Mouse (Mus musculus): Measurements from ENCODE around the gene D2hgdh.
"Not testable (repeated sequence)": the region's sequence is repeated elsewhere in the genome, so short reads cannot be mapped to it uniquely, and the experiment has no call there.

D2hgdh gene

DNA sequence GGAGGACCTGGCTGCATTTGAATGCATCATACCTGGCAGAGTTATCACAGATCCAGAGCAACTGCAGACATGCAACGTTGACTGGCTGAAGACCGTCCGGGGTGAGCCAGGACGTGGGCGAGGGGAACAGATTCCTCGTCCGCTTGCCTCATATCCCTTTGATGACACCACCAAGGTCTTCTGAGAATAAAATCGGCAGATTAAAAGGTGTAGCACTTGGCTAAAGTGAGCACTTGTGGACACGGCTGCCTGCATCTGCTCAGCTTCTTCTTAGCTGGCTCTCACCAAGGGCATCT lies 1.8 kb downstream of the D2hgdh start:
- DNase-seq (ENCODE audit: low spot score): no peak

DNA sequence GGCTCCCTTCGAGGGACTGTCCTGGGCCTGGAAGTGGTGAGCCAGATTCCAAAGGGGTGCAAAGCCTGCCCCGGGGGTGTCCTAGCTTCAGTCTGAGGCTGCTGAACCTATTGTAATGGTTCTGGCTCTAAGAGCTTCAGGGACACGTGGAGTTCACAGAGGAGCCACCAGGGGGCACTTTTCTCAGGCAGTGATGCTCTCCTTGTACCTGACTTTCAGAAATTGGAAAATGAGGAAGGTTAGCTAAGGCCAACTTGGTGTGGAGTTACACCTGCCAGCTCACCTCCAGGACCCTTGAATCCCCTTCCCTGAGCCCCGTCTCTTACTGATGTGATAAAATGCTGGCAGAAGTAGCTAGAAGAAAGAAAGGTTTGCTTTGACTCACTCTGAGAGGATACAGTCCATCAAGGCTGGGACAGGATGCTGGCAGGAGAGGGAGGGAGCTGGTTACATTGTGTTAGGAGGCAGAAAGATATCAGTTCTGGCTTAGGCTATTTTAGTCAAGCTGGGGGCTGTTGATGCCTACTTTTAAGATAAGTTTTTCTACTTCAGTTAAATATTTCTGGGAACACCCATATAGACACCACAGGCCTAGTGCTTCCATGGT lies 8.1 kb downstream of the D2hgdh start:
- DNase-seq (ENCODE audit: low spot score): not testable (repeated sequence)

DNA sequence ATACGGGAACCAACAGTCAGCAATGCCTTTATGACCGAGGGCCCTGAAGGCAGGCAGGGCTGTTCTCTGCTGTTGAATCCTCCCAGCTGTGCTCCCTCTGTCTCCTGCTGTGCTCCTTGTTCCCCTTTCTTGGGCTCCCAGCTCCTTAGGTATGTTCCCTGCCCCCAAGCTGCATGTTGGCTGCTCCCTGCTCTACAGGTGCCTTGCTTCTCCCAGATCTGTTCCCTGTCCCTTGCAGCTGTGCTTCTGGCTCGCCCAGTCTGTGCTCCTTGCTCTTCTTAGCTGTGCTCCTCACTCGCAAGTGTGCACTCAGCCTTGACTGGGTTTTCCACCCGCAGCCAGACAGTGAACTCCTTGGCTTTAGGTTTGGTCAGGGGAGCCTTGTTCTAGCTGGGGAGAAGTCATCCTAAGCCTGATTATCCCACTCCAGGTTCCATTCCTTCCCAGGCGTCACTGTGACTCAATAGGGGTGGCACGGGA lies 10.0 kb downstream of the D2hgdh start:
- DNase-seq (ENCODE audit: low spot score): no peak

DNA sequence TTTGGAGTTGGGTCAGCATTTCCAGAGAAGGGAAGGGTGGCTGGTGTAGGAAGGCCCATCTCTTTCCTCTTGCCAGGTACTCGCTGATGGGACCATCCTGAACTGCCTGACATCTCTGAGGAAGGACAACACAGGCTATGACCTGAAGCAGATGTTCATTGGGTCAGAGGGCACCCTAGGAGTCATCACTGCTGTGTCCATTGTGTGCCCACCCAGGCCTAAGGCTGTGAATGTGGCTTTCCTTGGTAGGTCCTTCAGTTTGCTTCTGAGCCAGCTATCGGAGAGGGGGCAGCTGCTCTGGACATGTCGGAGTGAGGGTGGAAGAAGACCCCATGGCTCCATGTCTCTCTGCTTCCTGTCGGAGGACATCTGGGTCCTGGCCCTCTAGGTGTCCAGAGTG lies 10.5 kb downstream of the D2hgdh start:
- no peak for DNase-seq (ENCODE audit: low spot score)

DNA sequence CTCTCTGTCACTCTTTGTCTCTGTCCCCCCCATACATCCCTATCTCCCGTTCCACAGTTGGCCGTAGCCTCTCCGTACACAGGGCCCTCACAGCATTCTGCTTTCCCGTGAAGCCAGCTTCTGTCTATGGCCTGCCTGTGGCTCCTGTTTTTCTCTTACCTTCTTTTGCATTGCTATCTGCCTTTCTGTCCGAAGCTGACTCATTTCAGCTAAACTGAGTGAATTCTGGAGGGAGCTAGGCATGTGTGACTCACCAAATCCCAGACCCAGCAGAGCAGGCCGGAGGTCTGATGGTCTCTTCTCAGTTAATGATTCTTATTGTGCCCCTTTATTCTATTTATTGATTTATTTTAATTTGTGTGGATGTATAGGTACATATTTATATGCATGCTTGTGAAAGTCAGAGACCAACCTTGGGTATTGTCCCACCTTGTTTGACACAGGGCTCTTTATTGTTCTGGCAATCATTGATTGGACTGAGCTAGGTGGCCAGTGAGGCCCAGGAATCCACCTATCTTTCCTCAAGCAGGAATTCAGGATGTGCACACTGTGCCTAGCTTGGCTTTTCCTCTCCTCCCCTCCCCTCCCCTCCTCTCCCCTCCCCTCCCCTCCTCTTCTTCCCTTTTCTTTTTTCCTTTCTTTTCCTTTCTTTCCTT lies 11.3 kb downstream of the D2hgdh start:
- DNase-seq (ENCODE audit: low spot score): no peak

DNA sequence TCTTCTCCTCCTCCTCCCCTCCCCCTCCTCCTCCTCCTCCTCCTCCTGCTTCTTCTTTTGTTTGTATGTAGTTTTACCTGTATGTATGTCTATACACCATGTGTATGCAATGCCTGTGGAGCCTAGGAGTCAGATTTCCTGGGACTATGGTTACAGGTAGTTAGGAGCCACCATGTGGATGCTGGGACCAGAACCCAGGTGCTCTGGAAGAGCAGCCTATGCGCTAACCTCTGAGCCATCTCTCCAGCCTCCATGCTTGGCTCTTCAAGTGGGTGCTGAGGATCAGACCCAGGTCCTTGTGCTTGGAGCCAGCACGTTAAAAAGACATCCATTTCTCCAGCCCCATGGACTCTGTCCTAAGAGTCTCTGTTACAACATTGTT lies 11.8 kb downstream of the D2hgdh start:
- DNase-seq (ENCODE audit: low spot score): no peak

DNA sequence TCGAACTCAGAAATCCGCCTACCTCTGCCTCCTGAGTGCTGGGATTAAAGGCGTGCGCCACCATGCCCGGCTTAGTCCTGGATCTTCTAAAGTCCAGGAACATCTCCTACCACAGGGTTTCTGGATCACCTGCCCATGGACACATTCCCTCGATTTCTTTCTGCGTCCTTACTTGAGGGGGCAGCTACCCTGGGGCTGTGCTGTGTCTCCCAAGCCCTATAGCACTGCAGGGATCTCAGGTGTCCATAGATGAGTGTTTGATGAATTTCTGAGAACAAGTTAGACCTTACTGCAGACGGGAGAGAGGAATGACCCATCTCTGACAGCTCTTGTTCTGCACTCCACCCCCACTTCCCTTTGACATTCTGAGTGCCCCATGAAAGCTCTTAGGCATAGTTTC lies 12.6 kb downstream of the D2hgdh start:
- DNase-seq (ENCODE audit: low spot score): no peak

DNA sequence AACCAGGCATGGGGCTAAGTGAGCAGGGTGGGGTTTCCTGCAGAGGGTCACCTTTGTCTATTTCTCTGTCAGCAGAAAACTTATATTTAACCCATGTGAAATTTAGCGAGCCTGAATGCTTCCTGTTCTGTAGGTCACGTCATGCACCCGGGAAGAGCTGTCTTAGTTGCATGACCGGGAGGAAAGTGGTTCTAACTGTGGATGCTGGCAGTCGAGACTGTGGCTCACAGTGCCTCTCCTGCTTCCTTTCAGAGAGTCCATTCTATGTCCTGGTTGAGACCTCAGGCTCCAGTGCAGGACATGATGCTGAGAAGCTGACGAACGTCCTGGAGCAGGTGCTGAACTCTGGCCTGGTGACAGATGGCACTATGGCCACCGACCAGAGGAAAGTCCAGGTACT lies 13.9 kb downstream of the D2hgdh start:
- DNase-seq (ENCODE audit: low spot score): not testable (repeated sequence)

DNA sequence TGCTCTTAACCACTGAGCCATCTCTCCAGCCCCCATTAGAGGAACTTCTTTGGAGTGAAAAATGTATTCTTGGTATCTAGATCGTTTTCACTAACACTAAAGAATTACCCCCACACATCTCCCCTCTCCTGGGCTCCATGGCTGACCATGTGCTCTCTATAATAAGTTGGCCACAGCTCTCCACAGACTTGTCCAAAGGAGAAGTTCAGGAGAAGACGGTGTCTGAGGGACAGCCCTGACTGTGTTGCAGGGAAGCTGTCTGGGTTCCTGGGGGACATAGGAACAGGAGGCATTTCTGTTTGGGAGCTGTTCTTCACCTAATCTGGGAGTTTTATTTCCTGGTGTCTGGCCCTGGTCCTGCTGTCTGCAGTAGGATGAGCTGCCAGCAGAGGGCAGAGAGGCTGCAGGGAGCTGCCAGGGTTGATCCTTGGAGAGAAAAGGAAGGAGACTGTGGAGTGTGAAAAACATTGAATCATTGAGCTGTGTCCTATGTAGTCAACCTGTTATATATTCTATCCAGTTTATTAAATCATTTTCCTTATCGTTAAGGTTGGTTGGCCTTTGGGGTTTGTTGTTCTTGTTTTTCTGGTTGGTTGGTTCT lies 21.2 kb downstream of the D2hgdh start:
- DNase-seq (ENCODE audit: low spot score): not testable (repeated sequence)

DNA sequence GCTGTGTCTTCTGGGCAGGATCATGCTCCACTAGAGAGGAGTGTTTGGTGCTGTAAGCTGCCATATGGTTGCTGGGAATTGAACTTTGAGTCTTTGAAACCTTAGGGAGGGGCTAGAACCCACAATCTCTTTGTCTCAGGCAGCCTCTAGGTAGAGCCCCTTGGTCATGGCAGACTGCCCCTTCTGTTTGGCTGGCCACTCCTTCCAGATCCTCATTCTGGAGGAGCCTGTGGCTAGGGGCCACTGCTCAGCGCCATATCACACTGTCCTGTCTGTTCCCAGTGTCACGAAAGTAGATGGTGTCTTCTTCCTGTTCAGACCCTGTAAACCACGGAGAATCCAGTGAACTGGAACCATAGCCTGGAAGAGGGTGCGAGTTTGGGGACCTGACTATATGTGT lies 31.1 kb downstream of the D2hgdh start:
- not testable (repeated sequence) for DNase-seq (ENCODE audit: low spot score)

DNA sequence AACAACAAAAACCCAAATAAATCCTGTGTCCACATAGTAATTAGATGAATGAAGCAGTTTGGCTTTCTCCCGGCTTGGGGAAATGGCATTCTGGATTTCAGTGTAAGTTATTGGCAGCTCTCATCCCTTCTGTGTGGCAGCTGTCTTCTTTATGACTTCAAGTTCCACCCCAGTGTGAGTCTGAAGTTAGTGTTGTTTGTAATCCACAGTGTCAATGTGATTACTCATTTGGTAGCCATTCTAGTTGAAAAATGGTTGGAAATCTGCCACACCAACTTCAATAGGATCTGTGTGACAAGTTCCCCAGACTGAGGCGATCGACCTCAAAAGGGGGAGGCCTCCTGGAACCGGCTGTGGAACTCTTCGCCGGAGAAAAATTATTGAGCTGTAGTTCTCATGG lies 32.7 kb downstream of the D2hgdh start:
- DNase-seq (ENCODE audit: low spot score): no peak

DNA sequence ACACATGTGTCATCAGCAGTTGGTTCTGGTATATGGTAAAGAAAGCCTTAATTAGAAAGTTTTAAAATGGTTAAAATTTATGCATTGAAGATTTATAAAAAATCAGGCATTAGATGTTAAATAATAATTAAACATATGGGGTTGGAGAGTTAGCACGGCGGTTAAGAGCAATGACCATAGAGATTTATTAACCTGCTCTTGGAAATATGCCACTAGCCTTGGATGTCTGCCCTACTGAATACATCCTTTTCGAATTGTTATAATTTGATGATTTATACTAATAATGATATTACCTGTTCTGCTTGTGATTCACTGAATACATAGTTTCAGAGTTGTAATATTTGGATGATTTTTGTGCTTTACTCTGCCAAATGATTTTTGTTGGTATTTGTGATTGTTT lies 33.3 kb downstream of the D2hgdh start:
- DNase-seq (ENCODE audit: low spot score): no peak

DNA sequence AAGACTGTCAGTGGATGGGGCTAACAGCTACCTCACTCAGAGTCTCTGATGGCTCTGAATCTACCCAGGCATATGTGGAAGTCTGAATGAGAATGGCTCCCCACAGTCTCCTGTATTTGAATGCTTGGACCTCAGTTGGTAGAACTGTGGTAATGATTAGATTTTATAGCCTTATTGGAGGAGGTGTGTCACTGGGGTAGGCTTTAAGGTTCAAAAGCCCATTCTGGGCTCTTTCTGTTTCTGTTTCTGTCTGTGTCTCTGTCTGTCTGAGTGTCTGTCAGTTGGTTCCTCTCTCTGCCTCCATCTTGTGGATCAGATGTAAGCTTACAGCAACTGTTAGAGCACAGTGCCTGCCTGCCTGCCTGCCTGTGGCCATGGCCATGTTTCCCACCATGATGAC lies 34.9 kb downstream of the D2hgdh start:
- no peak for DNase-seq (ENCODE audit: low spot score)

DNA sequence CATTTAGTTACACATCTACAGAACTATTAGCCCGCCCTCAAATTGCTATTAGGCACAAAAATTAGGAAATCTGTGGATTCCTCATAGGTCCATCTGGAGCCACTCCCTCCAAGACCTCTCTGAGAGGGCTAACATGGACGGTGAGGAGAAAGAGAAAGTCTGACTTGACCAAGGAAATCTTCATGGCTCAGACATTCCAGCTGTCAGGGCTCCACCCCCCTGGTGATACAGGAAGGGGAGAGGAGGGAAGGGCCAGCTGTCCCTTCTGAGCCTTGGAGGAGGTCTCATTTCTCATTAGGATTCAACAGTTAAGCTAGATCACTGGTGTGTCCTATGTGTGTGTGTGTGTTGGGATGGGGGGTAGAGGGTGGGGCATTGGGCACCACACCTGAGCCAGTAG lies 36.3 kb downstream of the D2hgdh start, which contains the start of gene Gal3st2:
Gene Gal3st2, plus strand, starts transcription at position 259 of the 400 bp plus-strand sequence.
- DNase-seq (ENCODE audit: low spot score): not testable (repeated sequence)

DNA sequence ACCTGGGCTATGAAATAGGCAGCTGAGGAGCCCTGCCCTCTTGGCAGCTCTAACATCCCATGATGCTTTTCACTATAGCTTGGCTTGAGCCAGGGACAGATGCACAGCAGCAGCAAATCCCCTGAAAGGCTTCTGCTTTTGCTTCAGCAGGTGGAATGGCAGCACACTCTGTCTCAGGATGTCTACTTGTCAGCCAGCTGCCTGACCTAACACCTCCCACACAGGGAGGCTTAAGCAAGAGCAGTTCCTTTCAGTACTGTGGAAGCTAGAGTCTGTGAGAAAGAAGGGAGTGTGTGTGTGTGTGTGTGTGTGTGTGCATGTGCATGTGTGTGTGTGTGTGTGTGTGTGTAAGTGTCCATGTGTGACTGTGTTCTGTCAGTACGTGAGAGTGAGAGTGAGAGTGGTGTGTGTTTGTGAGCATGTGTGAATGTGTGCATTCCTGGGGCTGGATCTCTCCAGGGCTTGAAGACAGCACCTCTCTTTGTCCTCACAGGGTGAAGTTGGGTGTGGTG lies 46.9 kb downstream of the D2hgdh start:
- not testable (repeated sequence) for DNase-seq (ENCODE audit: low spot score)

DNA sequence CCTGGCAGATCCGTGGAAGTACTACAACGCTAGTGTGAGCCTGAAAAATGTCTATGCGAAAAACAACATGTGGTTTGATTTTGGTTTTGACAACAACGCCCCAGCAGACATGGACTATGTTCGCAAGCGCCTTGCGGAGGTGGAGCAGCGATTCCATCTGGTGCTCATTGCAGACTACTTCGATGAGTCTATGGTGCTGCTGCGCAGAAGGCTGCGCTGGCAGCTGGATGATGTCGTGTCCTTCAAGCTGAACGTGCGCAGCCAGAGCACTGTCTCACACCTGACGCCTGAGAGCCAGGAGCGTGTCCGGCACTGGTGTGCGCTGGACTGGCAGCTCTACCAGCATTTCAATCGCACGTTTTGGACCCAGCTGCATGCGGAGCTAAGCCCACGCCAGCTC lies 49.7 kb downstream of the D2hgdh start:
- DNase-seq (ENCODE audit: low spot score): not testable (repeated sequence)

DNA sequence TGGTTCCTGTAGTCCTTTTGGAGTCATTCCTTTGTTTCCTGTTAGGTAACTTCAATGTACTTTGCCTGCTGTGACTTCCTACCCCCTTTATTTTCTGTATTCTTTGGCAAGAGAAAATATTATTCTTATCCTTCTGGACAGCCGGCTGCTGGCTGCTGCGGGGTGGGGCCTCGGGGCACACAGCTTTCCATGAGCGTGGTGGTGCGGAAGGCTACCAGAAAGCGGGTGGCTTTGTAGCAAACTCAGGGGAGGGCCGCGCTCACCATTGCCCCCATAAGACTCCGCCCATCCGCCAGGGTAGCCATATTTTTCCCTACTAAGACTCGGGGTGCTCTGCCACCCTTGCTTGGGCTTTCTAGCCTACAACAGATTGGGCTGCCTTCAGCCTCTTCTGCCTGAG lies 57.1 kb downstream of the D2hgdh start:
- not testable (repeated sequence) for DNase-seq (ENCODE audit: low spot score)

DNA sequence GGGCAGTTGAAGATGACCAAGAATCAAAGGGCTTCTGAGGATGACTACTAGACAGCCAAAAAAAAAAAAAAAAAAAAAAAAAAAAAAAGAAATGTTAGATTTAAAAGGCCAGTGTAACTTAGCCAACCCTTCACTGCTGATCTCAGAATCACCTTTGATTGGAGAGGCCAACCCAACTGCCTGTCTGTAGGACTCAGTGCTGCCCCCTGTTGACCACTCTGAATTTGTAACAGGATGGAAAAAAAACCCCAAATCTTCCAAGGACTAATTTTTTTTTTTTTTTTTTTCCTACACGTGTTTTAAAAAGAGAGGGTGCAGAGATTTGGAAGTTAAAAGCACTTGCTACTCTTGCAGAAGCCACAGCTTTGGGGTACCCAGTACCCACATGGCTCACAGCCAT lies 66.2 kb downstream of the D2hgdh start:
- DNase-seq (ENCODE audit: low spot score): not testable (repeated sequence)

DNA sequence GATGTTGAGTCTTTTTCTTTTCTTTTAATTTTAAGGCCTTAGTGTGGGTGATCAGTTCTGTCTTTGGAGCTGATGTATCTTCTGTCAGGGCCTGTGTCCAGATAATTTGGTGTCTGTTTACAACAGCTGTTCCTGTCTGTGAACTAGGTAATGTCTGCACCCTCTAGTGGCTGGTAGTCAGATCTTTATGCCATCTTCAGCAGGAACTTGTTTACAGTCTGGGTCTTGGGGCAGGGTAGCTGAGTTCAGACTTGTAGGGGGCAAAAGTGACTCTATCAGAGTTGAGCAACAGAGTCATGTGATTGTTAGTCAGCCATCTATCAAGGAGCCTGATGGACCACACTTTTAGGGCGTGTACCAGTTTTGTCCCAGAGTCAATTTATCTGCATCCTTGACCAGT lies 72.7 kb downstream of the D2hgdh start:
- DNase-seq (ENCODE audit: low spot score): not testable (repeated sequence)

DNA sequence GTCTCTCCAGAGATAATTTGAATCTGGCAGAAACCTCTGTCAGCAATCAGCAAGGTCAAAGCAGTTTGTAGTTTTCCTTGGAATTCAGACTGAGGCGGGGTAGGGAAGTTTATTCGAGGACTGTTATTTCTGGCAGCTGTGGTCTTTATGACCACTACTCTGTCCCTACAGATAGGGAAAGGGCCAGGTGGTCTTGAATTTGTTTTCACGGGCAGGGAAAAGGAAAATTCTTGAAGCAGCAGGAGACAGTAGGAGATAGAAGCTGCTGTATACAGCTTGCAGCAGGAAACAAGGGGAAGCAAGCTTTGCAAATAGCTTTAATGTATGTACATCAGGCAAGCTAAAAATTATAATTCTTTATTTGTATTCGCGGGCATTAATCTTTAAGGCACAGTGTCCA lies 76.6 kb downstream of the D2hgdh start:
- not testable (repeated sequence) for DNase-seq (ENCODE audit: low spot score)

Data from c-Kit-positive CD71-positive TER-119-positive erythroid progenitor cells, embryonic 14.5 days (primary cell).